Mouse (Mus musculus) common myeloid progenitor, adult 5-6 weeks (primary cell): Measurements from ENCODE around the gene Wdr19. TPM values are rescaled to one million over a fixed set of nuclear protein-coding genes. Genes with fewer than 3 reads are reported as not detected.
"Not testable (repeated sequence)": the region's sequence is repeated elsewhere in the genome, so short reads cannot be mapped to it uniquely, and the experiment has no call there.

Experiments
- ATAC-seq: replicated peaks from 2 replicates; pipeline ENCODE4 v1.8.0; 2016; ENCODE audit warnings: low read depth, mild to moderate bottlenecking, moderate TSS enrichment, inconsistent platforms; ENCODE audit not compliant: poor library complexity, severe bottlenecking
- total RNA-seq: library from RNA; stranded (forward); fragments of 200-1000, 187-1606 nt; gene quantifications from 2 replicates; pipeline ENCODE4 v1.2.3, GENCODE M21; 2017

Gene Wdr19
- total RNA-seq, 1 experiment from 2014 or later = 4.7 TPM

DNA sequence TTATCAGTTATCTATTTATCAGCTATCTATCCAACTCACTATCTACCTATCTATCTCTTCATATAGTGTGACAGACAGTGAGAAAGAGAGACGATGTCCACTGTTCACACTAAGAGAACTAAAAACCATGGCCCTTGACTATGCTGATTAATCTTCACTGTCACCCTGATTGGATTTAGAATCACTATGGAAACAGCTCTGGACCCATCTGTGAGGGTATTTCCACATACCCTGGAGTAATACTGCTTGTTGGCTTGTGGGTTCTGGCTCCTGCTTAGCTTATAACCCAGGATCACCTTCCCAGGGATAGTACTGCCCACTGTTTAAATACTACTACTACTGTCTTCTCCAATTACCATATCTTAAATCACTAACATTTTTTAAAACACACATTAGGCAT is 17.2 kb upstream of the Wdr19 start:
- no peak for ATAC-seq

DNA sequence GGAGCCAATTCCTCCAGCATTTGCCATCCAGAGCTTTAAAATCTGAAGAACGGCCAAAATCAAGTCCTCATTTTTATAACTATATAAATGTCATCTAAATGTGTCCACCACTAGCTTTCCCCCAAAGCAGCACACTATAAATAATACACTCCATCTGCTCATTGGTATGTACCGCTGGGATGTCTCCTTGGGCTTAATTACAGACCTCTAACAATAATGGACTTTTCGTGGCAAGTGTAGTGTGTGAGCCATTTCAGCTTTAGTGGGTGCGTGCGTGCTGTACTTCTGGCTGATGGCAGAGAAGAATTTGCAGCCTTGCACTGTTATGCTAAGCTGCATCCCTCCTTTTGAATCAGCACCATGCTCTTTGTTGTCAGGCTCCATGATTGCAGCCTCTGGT is 7.9 kb upstream of the Wdr19 start:
- ATAC-seq = no peak

DNA sequence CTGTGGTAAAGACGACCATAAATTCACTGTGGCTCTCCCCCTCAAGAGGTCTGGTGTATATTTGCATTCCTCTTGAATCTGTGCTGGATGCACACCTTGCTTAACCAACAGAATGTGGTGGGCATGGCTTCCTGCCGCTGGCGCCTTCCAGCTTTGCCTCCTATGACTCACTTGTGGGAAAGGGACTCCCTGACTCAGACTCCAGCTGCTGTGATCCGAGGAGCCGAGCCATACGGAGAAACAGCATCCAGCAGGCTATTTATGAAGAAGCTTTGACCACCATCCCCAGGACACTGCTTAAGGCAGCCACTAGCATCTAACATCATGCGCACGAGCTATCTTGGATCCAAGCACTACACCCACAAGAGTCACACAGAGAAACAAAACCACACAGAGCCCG is 5.1 kb upstream of the Wdr19 start:
- ATAC-seq = no peak

DNA sequence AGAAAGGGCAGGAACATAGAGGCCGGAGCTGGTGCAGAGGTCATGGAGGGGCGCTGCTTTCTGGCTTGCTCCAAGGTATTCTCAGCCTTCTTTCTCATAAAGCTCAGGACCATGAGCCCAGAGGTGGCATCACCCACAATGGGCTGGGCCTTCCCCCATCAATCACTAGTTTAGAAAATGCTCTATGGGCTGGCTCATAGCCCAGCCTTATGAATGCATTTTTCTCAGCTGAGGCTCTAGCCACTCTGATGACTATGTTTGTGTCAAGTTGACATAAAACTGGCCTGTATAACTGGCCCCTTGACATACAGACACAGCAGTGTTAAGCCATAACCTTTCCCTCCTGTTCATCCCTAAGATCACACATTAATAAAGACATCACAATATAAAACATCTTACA is 5.2 kb downstream of the Wdr19 start:
- ATAC-seq = no peak

DNA sequence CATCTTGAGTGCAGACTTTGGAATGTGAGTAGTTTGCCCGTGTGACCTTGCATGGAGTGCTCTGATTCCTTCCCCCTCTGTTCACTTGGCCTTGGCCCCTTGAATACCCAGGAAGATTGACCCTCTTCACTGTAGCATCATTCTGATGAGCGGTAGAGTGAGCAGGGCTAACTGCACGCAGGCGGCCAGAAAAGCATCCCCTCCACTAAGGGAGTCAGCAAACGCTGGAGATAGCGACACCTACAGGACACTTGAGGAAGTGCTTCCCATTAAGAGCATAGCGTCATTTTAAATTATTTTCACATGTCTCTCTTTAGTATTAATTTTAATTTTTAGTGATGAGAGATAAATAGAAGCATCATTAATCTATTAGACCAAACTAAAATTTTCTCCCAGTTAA is 13.8 kb downstream of the Wdr19 start:
- peak; percentile 74 for ATAC-seq

DNA sequence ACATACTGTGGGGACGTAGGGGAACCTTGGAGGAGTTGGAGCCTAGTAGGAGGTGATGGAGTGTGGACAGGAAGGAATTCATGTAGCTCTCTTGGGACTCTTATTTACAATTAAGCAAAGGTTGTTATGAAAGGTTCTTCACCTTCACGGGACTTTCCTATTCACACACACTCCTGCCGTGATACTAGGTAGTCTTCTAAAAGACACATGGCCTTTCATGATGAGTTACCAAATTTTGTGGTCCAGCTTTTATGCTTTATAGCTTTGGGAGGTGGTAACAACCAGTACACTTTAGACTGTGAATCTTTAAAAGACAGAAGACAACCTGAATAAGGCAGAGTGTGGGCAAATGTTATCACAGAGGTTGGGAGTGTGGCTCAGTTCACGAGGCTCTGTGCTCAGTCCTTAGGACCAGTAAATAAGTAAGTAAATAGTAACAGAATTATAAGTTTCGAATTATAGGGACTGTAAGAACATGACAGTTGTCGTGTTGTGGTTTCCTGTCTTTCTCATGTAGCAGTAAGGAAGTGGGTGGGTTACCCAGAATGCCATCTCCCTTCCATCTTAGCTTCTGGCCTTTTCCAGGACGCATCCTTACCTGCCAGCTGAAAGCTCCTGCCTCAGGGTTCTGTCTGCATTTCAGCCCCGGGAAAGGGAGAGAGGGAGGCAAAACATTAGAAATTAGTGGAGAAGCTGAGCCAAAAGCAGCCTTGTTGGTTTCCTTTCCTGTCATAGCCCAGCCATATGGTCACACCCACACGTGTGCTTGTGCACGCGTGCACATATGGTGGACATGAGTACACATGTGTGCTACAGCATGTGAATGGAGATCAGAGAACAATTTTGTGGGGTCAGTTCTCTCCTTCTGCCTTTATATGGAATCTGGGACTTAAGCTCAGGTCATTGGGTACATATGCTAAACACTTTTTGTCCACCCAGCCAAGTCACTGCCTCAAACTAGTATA is 18.1 kb downstream of the Wdr19 start:
- 0 out of 2 replicates have a peak, but pooled peaks have one; percentile 29 for ATAC-seq

DNA sequence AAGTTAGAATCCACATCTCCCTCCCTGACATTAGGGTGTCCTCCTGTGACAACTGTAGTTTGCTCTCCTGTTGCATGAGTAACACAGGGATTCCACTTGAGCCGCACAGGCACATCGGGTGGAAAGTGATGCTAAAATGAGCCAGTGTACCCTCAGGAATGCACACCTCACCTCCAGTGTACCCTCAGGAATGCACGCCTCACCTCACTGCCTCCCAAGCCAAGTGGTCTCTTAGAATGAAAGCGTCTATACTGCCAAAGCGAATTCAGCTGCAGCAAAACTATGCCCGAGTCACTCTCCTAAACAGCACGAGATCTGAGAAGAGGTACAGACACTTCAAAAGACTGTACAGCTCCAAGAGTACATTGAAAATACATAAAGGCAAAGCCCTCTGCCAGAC is 21.5 kb downstream of the Wdr19 start:
- no peak for ATAC-seq

DNA sequence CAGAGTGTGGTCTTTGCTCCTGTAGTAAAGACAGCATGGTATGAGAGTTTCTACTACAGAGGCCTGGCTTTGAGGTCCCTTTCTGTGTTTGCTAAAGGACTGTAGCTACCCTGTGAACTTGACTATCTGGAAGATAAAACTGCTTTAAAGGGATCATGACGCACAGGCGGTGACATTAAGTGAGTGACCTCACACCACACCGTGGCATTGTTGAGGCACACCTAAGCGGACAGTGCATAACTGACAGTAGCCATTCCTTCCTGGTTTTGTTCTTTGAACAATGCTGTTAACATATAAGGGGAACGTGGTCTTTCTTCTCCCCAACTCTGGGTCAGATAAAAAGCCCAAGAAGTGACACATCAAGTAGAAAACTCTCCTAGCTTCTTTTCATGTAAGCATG is 24.6 kb downstream of the Wdr19 start:
- ATAC-seq = no peak

DNA sequence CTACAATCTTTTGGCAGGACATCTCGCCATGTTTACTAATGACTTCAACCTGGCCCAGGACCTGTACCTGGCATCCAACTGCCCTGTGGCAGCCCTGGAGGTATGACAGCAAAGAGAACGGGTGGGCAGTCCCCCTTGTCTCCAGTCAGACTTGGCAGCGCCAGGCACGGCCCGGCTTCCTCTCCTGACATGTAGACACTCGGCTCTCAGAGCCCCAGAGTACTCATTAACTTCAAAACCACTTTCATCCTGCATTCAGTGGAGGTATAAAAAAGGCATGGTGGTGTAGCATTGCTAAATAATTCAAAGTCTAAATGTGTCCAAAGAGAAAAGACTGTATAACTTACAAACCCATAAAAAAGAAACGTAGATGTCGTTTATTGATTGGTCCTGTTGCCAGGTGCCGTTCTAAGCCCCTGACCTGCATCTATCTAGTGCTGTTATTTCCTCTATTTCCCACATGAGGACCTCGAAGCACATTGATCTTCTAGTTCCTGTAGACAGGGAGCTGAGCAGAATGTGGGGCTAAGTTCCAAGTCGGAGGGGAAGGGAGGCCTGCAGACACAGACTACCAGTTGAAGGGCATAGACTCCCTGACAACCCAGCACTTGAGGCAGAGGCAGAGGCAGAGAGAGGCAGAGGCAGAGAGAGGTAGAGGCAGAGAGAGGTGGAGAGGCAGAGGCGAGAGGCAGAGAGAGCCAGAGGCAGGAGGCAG is 31.9 kb downstream of the Wdr19 start:
- no peak for ATAC-seq

DNA sequence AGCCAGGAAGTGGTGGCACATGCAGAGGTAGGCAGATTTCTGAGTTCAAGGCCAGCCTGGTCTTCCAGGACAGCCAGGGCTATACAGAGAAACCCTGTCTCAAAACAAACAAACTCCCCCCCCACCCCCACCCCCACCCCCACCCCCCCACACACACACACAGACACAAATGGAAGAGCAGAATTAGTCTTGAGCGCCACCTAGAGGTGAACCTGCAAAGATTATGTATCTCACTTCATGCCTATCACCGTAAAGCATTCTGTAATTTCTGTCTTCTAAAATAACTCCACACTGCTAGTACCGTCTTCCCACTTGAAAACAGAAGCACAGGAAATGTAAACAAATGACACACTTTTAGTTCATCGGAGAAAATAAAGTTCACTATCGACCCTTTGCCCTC is 43.2 kb downstream of the Wdr19 start:
- ATAC-seq = 0 out of 2 replicates have a peak, but pooled peaks have one; percentile 36

DNA sequence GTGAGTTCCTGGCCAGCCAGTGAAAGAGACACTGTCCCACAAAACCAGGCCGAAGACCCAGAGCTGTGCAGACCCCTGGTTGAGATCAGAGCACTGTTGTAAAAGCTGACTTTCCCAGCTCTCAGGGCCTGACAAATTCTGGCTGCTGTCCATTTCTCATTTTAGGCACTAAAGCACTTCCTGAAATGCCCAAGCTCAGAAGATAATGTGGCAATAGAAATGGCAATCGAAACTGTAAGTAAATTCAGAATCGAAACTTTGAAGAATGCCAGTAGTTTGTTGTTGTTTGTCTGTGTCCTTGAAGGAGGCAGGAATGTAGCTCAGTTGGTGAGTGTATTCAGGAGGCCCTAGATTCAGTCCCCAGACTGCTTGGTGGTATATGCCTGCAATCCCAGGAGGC is 47.8 kb downstream of the Wdr19 start:
- ATAC-seq = peak; percentile 62

DNA sequence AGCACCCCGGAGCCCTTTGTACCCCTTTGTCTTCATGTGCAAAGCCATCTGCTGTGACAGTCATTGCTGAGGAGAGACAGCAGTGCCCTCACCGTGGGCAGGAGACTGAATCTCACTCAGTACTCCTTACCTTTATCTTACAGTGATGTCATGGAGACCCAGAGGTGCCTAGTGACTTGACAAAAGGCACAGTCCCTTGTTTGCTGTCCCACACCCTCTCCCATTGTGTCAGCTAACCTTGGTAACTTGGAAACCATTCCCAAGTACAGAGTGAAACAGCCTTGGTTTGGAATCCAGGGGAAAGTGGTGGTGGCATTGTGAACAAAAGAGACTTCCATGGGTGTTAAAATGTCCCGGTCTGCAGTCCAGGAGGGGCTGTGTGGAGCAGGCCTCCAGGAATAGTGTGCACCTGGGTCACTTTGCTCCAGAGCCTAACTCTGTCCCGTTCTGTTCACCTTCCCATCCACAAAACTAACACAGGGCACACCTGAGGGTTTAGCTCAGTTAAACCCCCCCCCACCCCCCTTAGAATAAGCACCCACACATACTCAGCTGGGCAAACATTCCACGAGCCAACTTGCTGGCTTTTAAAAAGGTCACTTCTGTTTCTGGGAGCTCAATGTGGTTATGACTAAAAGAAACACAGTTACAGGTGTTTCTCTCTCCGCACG is 50.8 kb downstream of the Wdr19 start:
- no peak for ATAC-seq

DNA sequence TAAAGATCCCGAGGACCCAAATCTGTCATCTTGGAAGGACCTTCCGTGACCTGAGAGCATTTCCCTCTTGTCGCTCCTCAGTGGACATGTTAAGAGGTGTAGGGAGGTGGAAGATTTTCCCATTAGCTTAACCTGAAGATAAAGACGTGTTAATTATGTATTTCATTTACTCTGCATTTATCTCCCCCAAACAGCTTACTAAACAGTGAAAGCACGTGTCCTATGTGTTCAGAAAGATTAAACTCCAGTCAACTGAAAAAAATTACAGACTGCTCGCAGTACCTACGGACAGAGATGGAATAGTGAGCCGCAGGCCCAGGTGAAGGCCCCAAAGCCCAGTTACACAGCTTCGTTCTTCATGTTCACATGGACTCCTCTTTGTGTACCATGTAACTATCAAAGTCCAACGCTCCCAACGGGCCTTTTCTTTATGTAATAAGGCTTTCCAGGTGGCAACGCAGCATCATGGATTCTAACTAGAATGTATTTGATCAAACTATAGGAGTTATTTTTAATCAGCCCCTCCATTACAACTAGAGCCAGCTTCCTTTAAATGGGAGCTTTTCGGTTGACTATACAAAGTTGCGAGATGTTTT is 58.5 kb downstream of the Wdr19 start:
- no peak for ATAC-seq

DNA sequence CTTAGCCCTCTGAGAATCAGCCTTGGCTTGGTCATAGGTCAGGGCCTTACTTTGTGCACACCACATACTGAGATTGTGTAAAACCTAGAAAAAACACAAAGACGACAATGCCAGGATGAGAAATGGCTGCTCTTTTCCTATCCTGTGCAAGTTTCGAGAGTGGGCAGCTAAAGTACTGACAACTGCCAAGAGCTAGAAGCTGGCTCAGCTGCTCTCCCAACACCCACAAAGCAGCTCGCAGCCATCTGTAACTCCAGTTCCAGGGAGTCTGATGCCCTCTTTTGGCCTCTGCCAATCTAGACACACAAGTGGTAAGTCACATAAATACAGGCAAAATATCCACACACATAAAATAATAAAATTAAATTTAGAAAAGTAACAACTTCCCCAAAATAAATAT is 74.5 kb downstream of the Wdr19 start:
- ATAC-seq = no peak

DNA sequence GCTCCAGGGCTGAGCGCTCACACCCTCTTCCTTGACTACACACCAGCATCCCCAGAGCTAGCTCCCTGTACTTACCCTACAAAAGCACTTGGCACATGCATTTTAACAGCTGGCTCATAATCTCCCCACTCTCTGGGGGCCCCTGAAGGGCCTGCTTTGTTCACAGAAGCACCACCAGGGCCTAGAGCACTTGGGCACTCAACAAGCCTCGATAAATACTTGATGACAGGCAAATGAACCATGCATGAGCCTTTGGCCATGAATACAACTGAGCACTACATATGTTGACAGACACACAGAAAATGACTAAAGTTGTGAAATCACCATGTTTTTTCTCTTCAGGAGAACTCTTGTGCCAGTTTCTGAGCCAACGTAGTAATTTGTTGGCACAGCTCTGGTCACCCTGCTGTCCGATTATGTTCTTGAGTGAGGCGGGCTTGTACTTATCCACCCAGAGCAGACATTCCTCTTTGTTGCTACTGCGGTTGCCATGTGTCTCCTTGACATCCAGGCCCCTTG is 79.7 kb downstream of the Wdr19 start:
- no peak for ATAC-seq

DNA sequence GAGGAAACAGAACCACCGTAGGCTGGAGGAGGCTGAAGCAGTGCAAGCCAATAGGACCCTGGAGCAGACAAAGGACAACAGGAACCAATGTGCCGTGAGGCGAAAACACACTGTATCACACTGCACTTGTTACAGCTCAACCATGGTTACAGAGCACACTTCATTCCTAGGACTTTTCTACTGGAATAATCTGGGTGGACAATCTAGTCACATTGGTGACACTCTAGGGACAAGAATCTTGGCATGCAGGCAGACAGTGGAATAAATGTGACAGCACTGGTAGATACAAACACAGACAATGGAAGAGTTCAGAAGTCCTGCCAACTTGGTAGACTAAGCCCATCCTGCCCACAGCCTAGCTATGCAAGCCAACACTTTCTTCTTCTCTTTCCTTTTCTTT is 81.7 kb downstream of the Wdr19 start:
- ATAC-seq = no peak

DNA sequence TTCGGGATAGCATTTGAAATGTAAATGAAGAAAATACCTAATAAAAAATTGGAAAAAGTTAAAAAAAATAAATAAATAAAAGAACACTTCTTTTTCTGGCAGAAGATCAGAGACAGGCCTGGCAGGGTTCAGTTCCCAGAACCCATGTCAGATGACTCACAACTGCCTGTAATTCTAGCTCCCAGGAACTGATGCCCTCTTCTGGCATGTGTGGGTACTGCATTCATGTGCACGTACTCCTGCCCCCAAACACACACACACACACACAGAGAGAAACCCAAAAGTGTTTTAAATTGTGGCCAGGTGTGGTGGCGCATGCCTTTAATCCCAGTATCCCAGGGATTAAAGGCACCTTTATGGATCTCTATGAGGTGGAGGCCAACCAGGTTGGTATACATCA is 84.7 kb downstream of the Wdr19 start:
- no peak for ATAC-seq

DNA sequence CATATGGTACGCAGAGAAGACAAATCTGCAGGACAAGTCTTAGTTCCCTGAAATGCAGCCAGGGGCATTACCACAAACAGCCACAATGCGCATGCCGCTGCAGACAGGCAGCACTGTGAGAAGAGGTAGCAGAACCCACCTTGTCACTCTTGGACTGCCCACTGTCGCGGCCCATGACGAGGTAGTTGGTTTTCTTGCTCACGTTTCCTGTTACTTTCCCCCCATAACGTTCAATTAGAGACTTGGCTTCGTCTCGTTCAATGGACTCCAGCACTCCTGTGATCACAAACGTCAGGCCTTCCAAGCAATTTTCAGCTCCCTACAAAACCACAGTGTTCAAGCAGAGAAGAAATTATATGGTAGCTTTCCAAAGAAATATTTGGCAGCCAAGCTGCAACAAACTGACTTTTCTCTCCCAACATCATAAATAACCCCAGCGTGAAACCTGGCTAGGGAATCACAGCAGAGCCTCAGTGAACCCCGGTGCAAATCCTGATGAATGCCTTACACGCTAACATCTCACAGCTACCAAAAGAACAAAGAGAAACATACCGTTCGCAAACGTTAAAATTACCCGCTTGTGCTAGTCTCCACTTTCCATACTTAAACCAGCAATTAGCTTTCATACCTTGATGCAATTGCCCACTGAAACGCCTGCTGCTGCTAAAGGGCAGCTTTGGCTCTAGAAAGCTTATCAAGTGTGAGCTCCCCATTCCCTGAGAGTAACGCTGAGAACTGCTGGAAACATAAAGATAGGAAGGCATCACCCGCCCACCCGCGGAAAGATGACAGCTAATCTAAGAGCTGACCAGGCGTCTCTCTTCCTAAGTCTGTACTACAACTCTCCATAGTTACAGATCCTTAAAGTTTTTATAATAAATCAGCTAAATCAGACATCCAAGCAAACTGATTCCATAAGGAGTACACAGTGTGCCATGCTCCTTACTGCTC is 88.5 kb downstream of the Wdr19 start:
- ATAC-seq = no peak

DNA sequence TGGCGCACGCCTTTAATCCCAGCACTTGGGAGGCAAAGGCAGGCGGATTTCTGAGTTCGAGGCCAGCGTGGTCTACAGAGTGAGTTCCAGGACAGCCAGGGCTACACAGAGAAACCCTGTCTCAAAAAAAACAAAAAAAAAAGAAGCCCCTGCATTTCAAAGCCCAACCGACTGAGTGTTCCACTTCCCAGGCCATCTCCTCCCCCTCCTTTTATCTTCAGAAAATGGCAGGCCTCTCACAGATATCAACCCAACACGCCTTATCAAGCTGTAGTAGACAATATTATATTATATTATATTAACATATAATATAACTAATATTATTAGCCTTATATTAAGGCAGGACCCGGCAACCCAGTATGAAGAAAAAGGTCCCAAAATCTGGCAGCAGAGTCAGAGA is 89.5 kb downstream of the Wdr19 start:
- not testable (repeated sequence) for ATAC-seq
